Mouse (Mus musculus) 3T3-L1 (cell line): ENCODE data around the gene Zfp280b.
"Not testable (repeated sequence)": the region's sequence is repeated elsewhere in the genome, so short reads cannot be mapped to it uniquely, and the experiment has no call there.

Source experiments
- DNase-seq: peaks from one replicate; pipeline ENCODE4 v3.0.0-alpha.2; 2015; ENCODE audit warnings: low read depth, low spot score

Zfp280b gene

DNA sequence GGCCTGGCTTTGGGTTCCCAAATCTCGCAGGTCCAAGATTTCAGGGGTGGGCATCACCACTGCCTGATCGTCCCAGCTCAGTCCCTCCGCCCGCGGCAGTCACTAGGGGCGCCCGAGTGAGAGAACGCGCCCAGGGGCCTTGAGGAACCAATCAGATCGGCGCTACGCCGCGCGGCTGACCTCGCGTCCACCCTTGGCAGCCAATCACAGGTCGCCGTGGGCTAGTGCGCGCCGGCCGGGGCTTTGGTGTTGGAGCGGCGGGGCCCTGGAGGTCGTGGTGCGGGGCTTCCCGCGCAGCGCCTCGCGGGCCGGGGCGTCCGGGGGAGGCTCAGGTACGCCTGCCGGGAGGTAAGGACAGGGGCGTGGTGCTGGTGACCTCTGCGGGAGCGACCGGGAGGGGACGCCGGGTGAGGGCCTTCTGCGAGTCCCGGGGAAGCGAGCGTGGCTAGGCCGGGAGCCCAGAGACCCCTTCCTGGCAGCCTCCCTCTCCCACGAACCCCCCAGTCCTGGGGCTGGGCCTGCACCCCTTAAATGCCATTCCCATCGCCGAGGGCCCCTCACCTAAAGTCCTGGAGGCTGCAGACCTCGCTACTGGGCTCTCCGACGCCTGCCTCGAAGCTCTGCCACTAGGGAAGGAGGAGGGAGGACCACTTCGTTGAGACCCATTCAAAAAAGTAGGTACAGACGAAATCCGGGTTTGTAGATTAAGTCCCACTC lies at the start of gene Zfp280b:
Zfp280b (plus strand) TSS at position 249 of the 717 bp plus-strand sequence.
- DNase-seq, result peak; percentile 95

GRCm38 (mm10) chr10:75990430-75991042 lies 41.9 kb upstream of the Zfp280b start:
- no peak for DNase-seq

DNA sequence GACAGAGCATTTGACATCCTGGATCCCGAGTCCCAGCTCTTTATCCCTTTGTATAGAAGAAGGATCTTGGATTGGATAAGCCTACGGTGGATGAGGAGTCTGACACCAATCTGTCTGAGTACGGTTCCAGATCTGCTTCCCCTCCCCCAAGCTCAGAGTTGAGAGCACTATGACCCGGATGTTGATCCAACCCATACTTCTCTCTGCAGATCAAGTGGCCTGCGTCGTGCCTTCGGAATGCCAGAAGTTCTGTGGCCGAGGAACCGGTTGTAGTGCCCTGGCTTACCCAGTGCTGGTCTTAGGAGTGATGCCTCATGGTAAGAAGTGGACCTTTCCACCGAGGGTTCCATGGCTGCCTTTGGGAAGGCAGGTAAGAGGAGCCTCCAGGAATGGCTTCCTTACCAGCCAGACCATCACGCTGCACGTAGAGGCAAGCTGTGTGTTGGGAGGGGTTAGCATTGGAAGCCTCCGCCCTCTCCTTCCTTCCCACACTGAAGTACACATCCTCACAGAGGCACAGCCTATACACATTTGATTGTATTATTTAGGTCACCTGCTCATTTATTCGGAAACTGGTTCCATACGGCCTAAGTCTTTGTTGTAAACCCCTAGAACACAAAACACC lies 38.7 kb upstream of the Zfp280b start:
- DNase-seq, result no peak

DNA sequence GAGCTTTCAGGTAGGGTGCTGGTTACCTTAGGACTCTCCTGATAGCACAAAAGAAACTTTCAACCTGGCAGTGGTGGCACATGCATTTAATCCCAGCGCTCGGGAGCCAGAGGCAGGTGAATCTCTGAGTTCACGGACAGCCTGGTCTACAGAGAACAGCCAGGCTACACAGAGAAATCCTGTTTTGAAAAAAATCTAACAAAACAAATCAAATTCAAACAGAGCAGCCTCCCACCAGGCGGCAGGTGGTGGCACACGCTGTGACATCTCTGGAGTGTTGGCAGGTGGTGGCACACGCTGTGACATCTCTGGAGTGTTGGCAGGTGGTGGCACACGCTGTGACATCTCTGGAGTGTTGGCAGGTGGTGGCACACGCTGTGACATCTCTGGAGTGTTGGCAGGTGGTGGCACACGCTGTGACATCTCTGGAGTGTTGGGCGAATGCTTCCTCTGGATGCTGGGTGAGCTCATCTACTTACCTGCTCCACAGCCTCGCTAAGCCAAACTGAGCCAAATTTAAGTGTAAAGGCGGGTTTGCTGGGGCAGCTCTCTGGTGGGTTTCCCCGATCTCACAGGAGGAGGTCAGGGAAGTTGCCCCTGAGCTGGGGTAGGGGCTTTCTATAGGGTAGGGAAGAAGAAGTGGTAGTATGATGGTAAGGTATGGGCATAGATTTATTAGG lies 37.8 kb upstream of the Zfp280b start:
- DNase-seq, result not testable (repeated sequence)

- no peak for DNase-seq
Observed at GRCm38 (mm10) chr10:75995463-75995862, 37.0 kb upstream of the Zfp280b start.

GRCm38 (mm10) chr10:75996315-75996714 lies 36.1 kb upstream of the Zfp280b start:
- no peak for DNase-seq

GRCm38 (mm10) chr10:76001160-76001559 lies 31.3 kb upstream of the Zfp280b start:
- DNase-seq, result no peak

DNA sequence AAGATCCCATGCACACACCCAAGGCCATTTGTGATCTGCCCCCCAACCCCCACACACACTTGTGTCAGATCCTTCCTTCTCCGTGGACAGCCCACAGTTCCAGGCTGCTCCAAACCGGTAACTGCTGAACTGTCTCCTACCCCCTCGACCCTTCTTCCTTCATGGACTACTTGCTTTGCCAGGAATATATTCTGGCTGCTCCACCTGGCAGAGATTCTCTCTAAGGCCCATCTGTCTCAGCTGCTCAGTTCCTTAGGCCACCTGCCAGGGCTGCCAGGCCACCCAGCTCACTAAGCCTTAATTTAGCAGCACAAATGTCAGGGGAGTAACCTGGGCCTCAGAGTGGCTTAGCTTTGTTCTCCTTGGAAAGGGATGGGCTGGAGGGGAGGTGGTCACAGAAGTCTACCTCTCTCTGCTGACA lies 30.3 kb upstream of the Zfp280b start:
- no peak for DNase-seq

DNA sequence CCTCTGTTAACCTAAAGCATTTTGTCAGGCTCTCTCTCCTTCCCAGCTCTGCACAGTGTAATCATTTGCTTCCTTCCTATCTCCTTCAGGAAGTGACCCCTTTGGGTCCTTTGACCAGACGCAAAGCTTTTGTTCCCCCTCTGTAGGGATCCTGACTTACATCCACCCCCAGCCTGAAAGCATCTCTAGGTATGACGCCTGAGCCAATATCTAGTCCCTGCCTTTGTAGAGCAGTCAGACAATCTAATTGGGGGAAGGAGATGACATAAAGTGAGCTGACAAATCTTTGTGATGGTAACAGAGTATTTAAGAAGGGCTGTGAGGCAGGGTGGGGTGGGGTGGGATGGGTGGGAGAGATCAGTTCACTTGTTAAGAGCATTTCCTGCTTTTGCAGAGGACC lies 29.8 kb upstream of the Zfp280b start:
- DNase-seq, result no peak

GRCm38 (mm10) chr10:76003221-76003620 lies 29.2 kb upstream of the Zfp280b start:
- DNase-seq, result no peak

DNA sequence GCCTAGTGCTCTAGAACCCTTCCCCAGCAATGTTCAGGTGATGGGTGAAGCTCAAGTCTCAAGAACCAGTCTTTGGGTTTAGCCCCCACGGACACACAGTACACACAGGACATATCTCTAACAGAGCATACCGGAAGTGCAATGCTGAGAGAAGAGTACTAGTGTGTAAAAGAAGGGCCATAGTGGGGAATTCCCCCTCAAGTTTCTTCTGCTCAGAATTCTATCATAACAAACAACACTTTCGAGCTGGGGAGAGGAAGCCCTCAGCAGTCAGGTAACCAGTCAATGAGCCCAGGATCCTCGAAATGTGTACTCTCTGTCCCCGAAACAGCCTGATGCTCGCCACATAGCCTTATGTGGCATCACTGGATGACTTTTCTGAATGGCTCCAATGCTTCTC lies 26.1 kb upstream of the Zfp280b start:
- DNase-seq, result no peak

DNA sequence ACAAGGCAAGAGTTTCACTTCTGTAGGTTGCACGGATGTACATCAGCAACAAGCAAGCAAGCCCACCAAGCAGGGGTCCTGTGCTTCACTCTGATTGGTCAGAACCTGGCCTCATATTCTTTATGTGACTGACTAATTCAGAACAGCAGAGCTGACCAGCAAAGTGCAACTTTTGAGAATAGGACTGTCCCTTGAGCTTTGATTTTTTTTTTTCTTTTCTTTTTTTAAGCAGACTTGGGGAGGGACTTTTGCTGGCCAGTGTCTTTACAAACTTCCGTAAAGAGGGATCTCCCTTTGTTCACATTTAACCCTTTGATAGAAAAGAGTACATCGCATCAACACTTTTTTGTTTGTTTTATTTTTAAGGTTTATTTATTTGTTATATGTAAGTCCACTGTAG lies 22.6 kb upstream of the Zfp280b start:
- DNase-seq, result no peak

- no peak for DNase-seq
Observed at GRCm38 (mm10) chr10:76012922-76013321, 19.5 kb upstream of the Zfp280b start.

- DNase-seq, result no peak
Observed at GRCm38 (mm10) chr10:76016886-76017285, 15.6 kb upstream of the Zfp280b start.

DNA sequence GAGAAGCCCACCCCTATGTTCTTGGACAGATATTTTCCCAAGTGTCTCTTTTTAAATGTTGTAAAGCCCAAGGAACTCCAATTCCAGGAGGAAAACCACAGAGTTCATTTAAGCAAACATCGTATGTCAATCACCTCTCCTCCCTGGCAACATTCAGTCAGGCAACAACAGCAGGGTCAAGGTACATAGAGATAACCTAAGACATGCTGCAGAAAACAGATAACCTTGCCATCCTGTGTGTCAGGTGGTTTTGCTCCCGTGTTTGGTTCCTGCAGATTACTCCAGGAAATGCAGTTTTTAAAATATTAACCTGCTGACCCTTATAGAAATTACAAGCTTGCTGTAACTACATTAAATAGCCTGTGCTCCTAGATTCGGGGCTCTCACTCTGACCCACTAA lies 10.7 kb upstream of the Zfp280b start:
- no peak for DNase-seq

DNA sequence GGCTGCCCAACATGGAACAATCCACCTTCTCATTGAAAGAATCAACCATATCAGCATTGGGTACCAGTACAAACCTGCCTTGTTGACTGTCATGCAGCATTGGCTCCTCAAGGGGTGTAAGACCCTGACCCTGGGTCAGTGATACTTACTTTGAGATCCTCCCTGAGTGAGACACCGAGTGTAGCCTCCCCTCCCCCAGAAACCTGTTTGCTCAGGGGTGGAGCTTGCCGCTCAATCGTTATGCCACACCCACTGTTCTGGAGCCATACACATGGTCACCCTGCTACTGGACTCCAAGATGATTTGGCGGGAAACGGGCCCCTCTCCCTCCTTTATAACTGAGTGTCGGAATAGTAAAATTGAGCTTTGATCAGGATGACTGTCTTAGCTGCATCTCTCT lies 8.5 kb upstream of the Zfp280b start:
- no peak for DNase-seq

DNA sequence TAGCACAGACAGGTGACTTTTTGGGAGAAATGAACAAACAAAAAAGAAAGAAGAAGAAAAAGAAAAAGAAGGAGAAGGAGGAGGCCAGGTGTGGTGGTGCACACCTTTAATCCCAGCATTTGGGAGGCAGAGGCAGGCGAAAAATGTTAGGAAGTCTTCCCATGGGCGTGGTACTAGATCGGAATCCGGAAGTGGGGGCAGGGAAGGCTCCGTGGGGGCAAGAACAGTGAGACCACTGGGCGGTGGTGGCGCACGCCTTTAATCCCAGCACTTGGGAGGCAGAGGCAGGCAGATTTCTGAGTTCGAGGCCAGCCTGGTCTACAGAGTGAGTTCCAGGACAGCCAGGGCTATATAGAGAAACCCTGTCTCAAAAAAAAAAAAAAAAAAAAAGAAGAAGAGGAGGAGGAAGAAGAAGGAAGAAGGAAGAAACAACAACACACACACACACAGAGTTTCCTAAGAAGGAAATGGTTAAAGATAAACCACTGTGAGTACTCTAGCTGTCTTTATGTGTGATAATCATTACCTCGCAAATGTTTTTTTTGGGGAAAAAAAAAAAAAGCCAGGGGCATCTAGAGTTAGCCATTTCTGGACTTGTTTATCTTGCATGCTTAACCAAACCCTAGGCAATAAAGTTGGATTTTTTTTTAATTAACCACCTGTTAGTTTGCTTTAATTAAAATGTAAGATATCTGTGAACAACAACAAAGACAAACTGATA lies 6.8 kb upstream of the Zfp280b start:
- no peak for DNase-seq

GRCm38 (mm10) chr10:76027127-76028015 lies 5.1 kb upstream of the Zfp280b start:
- DNase-seq, result no peak

DNA sequence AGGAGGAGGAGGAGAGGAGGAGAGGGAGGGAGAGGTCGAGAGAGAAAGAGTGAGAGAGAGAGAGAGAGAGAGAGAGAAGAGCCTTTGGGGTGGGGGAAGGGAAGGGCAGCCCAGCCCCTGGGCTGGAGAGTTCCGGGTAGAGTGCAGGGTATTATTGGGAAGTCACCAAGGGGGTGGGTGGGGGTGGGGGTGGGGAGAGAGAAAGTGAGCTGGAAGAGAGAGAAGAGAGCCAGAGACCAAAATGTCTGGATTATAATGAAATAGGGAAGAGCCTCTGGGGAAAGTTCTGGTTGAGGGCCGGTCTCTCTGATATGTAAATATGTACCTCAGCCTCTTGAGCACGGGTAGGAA lies 4.5 kb upstream of the Zfp280b start:
- no peak for DNase-seq

DNA sequence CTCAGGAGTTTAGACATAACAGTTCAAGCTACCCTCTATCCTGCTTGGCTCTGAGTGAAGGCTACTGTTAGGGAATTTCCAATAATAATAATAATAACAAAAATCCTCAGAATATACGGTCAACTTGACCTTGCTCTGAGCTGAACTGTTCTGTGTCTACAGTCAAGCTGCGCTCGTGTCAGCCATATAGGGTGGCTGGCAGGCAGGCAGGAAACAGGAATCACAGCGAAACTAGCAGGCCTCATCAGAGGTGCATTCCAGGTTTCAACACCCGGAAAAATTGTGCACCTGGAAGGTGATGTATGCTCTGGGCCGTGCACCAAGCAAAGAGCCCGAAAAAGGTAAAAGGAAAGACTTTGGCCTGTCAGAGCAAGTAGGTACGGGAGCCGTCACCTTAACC lies 4.1 kb upstream of the Zfp280b start:
- no peak for DNase-seq

GRCm38 (mm10) chr10:76029276-76029675 lies 3.2 kb upstream of the Zfp280b start:
- no peak for DNase-seq
